In the genomic region with DNA sequence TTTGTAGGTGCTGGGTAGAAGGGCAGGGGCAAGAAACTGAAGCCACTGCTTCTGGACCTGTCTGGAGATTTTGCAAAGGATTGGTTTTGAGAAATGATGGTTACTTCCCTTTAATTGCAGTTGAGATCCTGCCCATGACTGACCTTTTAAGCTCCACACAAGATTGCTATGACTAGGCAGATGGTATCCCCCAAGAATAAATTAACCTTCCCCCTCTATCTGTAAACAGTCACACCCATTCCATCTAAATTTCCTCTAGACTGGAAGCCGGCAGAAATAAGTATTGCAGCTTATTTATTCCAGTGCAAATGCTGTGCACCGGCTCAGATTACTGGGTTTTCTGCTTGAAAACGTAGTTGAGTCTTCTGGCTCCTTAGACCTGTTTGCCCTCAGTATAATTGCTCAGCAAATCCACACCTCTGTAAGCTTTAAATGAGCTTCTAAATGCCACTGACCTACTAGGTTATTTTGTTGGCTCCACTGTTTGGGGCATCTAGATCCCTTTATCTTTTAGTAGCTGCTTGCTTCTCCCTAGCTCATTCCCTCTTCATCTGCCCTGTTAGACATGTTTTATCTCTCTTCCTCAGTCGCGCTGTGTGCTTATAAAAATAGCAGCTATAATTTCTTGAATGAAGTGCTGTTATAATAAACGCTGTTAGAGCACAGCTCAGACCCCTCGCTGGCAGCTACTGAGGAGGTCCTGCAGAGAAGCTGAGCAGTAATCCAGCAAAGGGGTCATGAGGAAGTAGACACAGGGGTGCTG, we compare ENCODE assay signal across 16 mouse cellular contexts.
DNase-seq lines count a peak whose midpoint lies in the region; ATAC-seq lines count a peak whose summit lies in the region.
"Had no signal": no experiment of that assay in that cellular context is flagged by ENCODE, and none has a peak within 500 bp of the region (broad histone marks: within the 10 kb centered on the region; RNA-seq: fewer than 3 reads in every experiment).

No protein-coding gene starts in this region.

- H3K9ac ChIP-seq in neural tube, embryonic 15.5 days (replicated peaks) = no peak overlapping the region
- no peak overlapping the region for H3K9ac ChIP-seq in liver, embryonic 11.5 days (ENCODE audit: low read depth, low read length)
- H3K9ac ChIP-seq: midbrain, embryonic 15.5 days; neural tube, embryonic 12.5 days had no signal

- H3K36me3 ChIP-seq in neural tube, embryonic 15.5 days = no peaks in the 10 kb centered on the region
- no peaks in the 10 kb centered on the region for H3K36me3 ChIP-seq in liver, embryonic 11.5 days (ENCODE audit: control insufficient read depth, insufficient read depth, low read length)
- H3K36me3 ChIP-seq: G1E; midbrain, embryonic 15.5 days; neural tube, embryonic 12.5 days had no signal

- no peak for ATAC-seq in neural tube, embryonic 15.5 days (ENCODE audit: low FRiP score)
- ATAC-seq in liver, embryonic 11.5 days (replicated peaks; ENCODE audit: low FRiP score) = peak; percentile 83
- peak; percentile 85 for ATAC-seq in monocyte, adult 5-6 weeks (replicated peaks; ENCODE audit: insufficient number of reproducible peaks, low FRiP score, low TSS enrichment, poor library complexity, severe bottlenecking)
- ATAC-seq: hindbrain, embryonic 16.5 days; midbrain, embryonic 15.5 days had no signal

- H3K27me3 ChIP-seq in neural tube, embryonic 15.5 days (replicated peaks) = no peaks in the 10 kb centered on the region
- H3K27me3 ChIP-seq in liver, embryonic 11.5 days (replicated peaks; ENCODE audit: control insufficient read depth, insufficient read depth, low read length) = no peaks in the 10 kb centered on the region
- H3K27me3 ChIP-seq: midbrain, embryonic 15.5 days; neural tube, embryonic 12.5 days had no signal

- H3K27ac ChIP-seq in neural tube, embryonic 15.5 days (replicated peaks) = 0 out of 2 replicates have a peak overlapping the region, but pooled peaks have one; percentile 13
- peak overlapping the region; percentile 35 for H3K27ac ChIP-seq in liver, embryonic 11.5 days (ENCODE audit: low read depth, low read length)
- H3K27ac ChIP-seq: midbrain, embryonic 15.5 days; neural tube, embryonic 12.5 days had no signal

- no peaks in the 10 kb centered on the region for H3K9me3 ChIP-seq in neural tube, embryonic 15.5 days (replicated peaks)
- H3K9me3 ChIP-seq in liver, embryonic 11.5 days (ENCODE audit: control insufficient read depth, low read length) = no peaks in the 10 kb centered on the region
- H3K9me3 ChIP-seq: G1E; midbrain, embryonic 15.5 days; neural tube, embryonic 12.5 days had no signal

- H3K4me3 ChIP-seq in neural tube, embryonic 15.5 days (replicated peaks) = no peak overlapping the region
- H3K4me3 ChIP-seq in liver, embryonic 11.5 days (ENCODE audit: low read depth, low read length) = no peak overlapping the region
- H3K4me3 ChIP-seq: midbrain, embryonic 15.5 days; neural tube, embryonic 12.5 days had no signal

- 52% methylated on average over 7 of the region's 7 CpGs for WGBS in neural tube, embryonic 15.5 days
- 35% methylated on average over 7 of the region's 7 CpGs for WGBS in liver, embryonic 11.5 days

- intact Hi-C loops in gastrocnemius, postnatal 14 days (cut with DNase I; ENCODE audit: low total_unique reads) = no loop called here

- DNase-seq in neural tube, embryonic 10.5 days (ENCODE audit: extremely low spot score, low spot score) = no peak
- peak; percentile 6 for DNase-seq in c-Kit-negative CD71-positive TER-119-positive erythroid progenitor cells, embryonic 14.5 days (ENCODE audit: low read depth, low spot score)
- no peak for DNase-seq in liver, embryonic 11.5 days (ENCODE audit: low spot score)
- no peak for DNase-seq in gastrocnemius, postnatal 14 days
- DNase-seq in T-cell, adult 2 months (ENCODE audit: low spot score) = no peak
- DNase-seq: adrenal gland, postnatal 36 days; cerebellum, adult 18-20 months; gastrocnemius, postnatal 10 days; kidney, adult 2 months; thymus, postnatal 25 days had no signal

- no peak overlapping the region for H3K4me2 ChIP-seq in neural tube, embryonic 15.5 days
- H3K4me2 ChIP-seq in liver, embryonic 11.5 days = peak overlapping the region; percentile 47
- H3K4me2 ChIP-seq: midbrain, embryonic 15.5 days; neural tube, embryonic 12.5 days had no signal

- H3K4me1 ChIP-seq in neural tube, embryonic 15.5 days = no peaks in the 10 kb centered on the region
- H3K4me1 ChIP-seq in liver, embryonic 11.5 days (replicated peaks; ENCODE audit: control insufficient read depth, insufficient read depth, low read length) = peaks cover 14% of the 10 kb centered on the region
- H3K4me1 ChIP-seq: midbrain, embryonic 15.5 days; neural tube, embryonic 12.5 days had no signal
